Mouse (Mus musculus) kidney, adult 8-10 months (tissue): Measurements from ENCODE around the gene Sh3bgrl2.
"Not testable (repeated sequence)": the region's sequence is repeated elsewhere in the genome, so short reads cannot be mapped to it uniquely, and the experiment has no call there.

Experiments
- DNase-seq, 2 experiments: peaks; one replicate each; pipeline ENCODE4 v3.0.0; 2022

The Sh3bgrl2 gene

GRCm38 (mm10) chr9:83547830-83548689 is at the start of gene Sh3bgrl2:
TSS of gene Sh3bgrl2 (plus strand) at chr9:83548327.
- peak; percentile 76 to 86 for DNase-seq

GRCm38 (mm10) chr9:83519081-83519480 is 29.0 kb upstream of the Sh3bgrl2 start:
- DNase-seq = not testable (repeated sequence)

DNA sequence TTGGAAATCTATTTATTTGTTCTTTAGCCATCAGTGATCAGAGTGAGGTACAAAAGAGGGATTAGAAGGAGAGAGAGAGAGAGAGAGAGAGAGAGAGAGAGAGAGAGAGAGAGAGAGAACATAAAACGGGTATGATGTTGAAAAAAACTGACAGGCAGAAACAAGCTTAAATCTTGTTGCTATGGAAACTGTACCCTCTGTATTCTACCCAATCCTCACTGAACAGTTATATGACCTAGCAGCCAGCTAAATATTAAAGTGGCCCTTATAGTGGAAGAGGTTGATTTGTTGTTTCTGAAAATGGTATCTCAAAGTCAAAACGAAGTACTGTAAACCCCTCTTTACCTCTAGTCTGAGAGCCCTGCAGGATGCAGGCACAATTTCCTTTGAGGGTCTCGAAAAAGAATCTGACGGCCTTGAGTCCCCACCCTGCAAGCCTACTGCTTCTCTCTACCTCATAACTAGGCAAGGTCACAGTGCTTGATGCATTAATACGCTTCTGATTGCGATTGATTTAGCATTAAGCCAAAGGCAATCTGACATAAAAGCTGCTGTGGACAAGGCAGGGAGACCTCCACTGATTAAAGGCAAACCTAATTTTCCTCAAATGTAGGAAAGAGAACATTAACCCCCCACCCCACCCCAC is 28.5 kb upstream of the Sh3bgrl2 start:
- DNase-seq = no peak

GRCm38 (mm10) chr9:83527341-83528060 is 20.6 kb upstream of the Sh3bgrl2 start:
- no peak for DNase-seq

GRCm38 (mm10) chr9:83533044-83533769 is 14.9 kb upstream of the Sh3bgrl2 start:
- no peak for DNase-seq

DNA sequence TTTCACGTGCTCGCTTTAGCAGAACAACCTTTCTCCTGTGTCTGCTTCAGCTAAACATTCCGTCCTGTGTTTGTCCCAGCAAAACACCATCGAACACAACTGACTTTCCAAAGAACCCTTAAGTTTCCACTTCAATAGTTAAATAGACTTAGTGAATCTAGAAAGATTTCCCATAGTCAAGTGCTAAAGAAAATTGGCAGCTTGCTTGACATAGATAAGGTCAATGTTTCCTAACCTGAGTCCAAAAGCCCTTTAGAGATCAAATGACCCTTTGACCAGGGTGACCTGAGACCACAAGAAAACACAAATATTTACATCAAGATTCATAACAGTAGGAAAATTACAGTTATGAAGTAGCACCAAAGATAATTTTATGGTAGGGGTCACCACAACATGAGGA is 11.2 kb upstream of the Sh3bgrl2 start:
- DNase-seq = no peak

- DNase-seq = no peak
Measured at GRCm38 (mm10) chr9:83537510-83537909, 10.6 kb upstream of the Sh3bgrl2 start.

- no peak for DNase-seq
Measured at GRCm38 (mm10) chr9:83537921-83538536, 10.1 kb upstream of the Sh3bgrl2 start.

GRCm38 (mm10) chr9:83539809-83540491 is 8.2 kb upstream of the Sh3bgrl2 start:
- DNase-seq = no peak

- no peak for DNase-seq
Measured at GRCm38 (mm10) chr9:83540492-83540857, 7.7 kb upstream of the Sh3bgrl2 start.

GRCm38 (mm10) chr9:83540975-83541374 is 7.2 kb upstream of the Sh3bgrl2 start:
- DNase-seq = peak; percentile 42 to 43

DNA sequence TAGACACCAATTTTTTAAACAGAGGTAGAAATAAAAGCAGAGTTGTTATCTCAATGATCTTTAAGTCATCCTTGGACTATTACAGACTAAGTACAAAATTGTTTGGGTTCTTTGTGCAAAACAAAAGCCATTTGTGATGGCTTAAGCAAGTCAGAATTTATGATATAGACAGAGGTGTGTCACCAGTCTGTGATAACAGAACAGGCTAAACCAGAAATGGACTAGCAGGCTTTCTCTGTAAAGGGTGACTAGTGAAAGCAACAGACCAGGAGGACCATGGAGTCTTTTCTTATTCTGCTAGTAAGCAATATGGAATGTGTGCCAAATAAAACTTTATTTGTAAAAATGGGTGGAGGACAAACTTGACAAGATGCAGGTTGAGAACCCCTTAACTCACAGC is 2.9 kb upstream of the Sh3bgrl2 start:
- no peak for DNase-seq

GRCm38 (mm10) chr9:83546316-83546715 is 1.8 kb upstream of the Sh3bgrl2 start:
- DNase-seq = no peak

DNA sequence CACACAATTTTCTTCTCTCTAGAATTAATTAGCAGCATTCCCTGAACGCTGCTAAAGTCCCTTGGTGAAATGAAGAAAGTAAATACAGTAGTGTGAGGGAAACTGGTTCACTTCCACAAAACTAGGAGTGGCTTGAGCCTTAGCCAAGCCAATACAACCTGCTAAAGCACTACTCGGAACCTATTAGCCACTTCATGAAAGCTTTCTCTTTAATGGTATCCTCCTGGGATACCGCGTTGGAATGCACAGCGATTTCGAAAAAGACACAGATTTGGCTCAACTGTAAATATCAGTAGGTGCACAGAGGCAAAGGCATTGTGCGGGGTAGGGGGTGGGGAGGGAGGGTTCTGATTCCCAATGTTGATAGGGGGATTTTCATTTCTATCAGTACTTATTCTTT is 898 bp upstream of the Sh3bgrl2 start:
- DNase-seq = no peak

GRCm38 (mm10) chr9:83549866-83550265 is 1.7 kb downstream of the Sh3bgrl2 start:
- no peak for DNase-seq

DNA sequence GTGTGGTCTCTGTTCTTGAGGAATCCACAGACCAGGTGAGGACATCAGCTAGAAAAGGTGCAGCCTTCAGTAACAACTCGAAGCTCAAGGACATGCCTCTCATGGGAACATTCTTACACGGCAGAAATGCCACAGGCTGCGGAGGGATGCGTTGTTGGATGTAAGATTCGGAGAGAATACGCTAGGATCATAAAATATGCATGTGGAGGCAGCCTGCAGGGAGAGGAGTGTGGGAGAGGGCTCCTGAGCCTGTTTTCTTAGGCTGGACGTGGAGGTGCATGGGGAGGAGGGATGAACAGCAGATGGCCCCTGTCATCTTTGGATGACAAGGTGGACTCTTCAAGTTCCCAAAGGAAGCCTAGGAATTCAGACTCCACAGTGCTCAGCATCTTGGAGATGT is 3.0 kb downstream of the Sh3bgrl2 start:
- no peak for DNase-seq

GRCm38 (mm10) chr9:83551632-83552031 is 3.5 kb downstream of the Sh3bgrl2 start:
- no peak for DNase-seq

GRCm38 (mm10) chr9:83555580-83555979 is 7.5 kb downstream of the Sh3bgrl2 start:
- DNase-seq = no peak

GRCm38 (mm10) chr9:83556236-83556635 is 8.1 kb downstream of the Sh3bgrl2 start:
- peak; percentile 31 to 39 for DNase-seq

DNA sequence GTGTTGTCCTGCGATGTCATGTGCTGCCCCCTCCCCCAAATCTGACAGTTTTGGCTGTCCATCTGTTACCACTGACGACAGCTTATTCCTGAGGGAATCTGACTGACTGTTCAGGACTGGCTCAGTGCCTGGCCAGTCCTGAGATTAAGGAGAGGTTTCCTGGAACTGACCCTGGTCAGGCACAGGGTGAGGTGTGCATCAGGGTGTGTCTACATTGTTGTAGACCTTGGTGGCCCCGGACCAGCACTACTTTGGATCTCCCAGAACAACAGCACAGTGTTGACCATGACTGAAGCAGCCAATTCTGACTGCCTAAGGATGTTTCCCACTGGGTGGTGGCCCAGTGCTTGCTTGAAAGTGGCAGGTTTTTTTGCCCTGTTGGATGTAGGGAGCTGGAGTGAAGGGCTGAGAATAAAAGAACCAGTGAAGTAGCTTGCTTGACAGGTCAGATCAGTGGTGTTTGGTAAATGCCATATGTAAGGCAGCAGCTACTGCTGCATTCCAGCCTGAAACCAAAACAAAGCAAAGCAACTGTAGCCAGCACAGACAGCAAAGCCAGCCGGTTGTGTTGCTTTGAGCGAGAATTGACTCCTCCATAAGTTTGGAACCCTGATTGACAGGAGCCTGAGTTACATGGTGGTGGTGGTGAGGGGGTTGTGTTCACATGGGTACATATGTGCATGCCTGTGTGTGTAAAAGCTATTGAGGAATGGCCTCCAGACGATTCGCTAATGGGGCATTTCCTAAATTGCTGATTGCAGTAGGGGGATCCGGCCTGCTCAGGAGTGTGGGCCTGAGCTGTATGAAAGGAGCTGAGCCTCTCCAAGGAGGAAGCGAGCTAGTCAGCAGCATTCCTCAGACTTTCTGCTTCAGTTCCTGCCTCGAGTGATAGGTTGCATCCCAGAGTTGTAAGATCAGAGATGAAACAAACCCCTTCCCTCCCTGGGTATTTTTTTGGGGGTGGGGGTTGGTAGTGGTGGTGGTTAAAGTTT is 8.9 kb downstream of the Sh3bgrl2 start:
- peak; percentile 13 to 14 for DNase-seq

- DNase-seq = no peak
Measured at GRCm38 (mm10) chr9:83560670-83561069, 12.5 kb downstream of the Sh3bgrl2 start.
